Mouse (Mus musculus): ENCODE results near the gene Rnf183.

DNA sequence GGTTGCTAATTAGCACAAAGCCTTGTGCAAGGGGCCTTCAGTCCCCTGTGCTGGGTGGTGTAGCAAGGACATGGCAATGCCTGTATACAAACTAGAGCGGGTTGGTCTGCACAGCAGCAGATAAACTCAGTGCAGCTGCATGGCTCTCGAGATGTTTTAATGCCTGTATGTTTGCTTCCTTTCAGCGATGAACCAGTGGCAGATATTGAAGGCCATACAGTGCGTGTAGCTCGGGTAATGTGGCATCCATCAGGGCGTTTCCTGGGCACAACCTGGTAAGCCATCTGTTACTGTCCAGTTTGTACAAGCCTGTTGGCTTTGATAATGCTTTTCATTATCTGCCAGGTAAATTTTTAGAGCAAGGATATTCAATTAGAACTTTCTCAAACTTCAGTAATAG is 16.0 kb downstream of the Rnf183 start:
- no peak for TF ChIP-seq HCFC1 (IDR thresholded peaks at IDR 0.05; ENCODE audit: borderline replicate concordance, insufficient read depth, low read length)
- TF ChIP-seq ZNF384 (IDR thresholded peaks at IDR 0.05; ENCODE audit: low read depth, low read length), result no peak
- no peak for TF ChIP-seq CHD2 (IDR thresholded peaks at IDR 0.05; ENCODE audit: low read depth, low read length)
- no peak for TF ChIP-seq ZC3H11A (IDR thresholded peaks at IDR 0.05; ENCODE audit: borderline replicate concordance, low read depth, low read length)

Measured in ES-E14 (cell line).